Mouse (Mus musculus) activated CD4-positive, CD25-positive, alpha-beta regulatory T cell, adult 4 months (primary cell): ENCODE data around the gene Fyn. TPM values are rescaled to one million over a fixed set of nuclear protein-coding genes. Genes with fewer than 3 reads are reported as not detected.

ENCODE experiments used
- ATAC-seq: one replicate; pipeline ENCODE4 v1.8.0; 2017
- polyA plus RNA-seq, 2 experiments: library from polyadenylated mRNA; unstranded; fragments of 100-300 nt; shearing (Covaris generic); gene quantifications; one replicate each; pipeline ENCODE4 v1.2.1; 2017

The Fyn gene
- polyA plus RNA-seq, 2 experiments from 2014 or later, result 78.3 to 103 TPM

DNA sequence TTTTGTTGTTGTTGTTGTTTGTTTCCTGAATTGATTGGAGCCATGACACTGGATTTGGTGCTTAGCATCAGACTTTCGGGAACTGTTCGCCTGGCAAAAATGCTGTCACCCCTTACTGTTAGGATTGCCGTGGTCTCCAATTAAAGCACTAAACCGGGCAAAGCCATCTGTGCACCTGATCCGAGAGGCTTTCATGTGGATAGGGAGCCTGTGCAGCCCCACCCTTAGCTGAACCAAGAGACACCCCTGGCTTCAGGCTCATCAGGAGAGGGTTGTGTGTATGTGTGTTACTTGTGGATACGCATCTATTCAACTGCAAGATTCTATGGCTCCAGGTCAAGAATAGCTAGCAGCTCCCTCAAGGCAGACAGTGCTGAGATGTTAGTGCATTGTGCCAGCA, 207.8 kb downstream of the Fyn start:
- no peak for ATAC-seq

DNA sequence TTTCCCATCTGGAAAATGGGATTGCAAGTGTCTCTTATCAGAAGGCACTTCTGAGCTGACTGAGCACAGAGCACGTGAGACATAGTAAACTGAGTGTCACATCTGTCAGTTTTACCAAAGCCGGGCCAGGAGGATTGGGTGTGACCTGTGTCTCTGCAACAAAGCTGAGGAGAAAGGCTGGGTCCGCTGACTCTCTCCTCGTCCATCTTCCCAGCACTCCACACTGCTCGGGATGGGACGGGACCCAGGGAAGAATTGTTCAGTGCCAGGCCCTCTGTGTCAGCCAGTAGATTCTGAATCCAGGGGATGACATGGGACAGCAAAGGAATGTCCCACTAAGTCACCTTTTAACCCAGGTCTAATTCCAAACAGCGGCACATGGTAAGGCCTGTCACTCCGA, 211.8 kb downstream of the Fyn start:
- ATAC-seq, result no peak

DNA sequence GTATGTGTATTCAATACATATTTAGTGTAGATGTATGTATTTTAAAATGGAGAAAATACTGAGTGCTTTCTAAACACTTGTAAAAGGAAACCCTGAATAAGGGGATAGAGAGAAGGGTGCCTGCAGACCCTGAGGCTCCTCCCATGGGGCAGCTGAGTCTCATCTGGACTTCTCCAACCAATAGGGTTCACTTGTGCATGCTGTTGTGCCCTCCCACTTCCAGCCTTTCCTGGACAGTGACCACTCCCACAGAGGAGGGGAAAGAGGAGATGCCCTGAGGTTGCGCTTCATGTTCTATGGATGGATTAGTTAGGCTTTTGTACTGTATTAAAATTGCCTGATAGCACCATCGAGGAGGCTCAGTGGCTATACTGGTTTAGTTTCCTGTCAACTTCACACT, 213.7 kb downstream of the Fyn start:
- no peak for ATAC-seq

DNA sequence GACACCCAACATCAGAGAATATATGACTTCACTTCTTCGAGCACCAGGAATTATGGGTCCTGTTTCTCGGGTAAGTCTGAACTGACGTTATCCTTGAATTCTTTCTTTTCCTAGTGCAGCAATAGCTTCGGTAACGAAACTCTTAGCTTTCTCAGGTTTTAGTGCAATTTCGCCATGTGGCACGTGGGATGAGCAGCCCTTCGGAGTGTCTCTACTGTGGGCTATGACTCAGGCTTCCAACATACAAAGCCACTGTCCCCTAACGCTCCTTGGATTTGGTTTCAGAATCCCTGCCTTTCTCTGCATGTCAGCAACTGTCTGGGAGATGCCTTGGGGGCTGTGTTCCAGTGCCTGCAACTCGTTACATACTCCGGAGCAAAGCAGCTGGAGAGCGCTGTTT, 215.1 kb downstream of the Fyn start:
- no peak for ATAC-seq

DNA sequence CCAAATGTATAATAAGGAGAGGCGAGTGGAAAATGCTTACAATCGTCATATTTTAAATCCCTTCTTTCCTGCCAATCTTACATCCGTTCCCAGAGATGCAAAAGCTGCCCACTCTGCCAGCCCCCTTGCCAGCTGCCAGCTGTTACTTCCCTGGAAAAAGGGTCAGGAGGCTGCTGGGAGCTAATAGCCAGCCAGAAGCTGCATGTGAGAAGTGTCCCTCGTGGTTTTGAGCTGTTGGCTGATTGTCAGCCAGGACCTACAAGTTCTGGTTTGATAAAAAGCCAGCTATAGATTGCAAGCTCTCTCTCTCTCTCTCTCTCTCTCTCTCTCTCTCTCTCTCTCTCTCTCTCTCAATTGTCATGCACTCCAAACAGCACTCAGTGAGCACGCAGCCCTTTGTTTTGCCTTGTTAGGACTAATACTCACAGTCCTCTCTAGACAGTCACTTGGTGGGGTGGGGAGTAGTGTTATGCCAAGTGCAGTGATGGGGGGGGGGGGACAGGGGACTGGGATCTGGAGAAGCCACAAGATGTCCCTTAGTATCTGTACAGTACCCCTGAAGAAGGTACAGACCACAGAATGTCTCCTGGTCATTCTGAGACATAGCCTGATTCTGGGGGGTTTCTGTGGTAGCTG, 218.8 kb downstream of the Fyn start:
- ATAC-seq, result no peak

DNA sequence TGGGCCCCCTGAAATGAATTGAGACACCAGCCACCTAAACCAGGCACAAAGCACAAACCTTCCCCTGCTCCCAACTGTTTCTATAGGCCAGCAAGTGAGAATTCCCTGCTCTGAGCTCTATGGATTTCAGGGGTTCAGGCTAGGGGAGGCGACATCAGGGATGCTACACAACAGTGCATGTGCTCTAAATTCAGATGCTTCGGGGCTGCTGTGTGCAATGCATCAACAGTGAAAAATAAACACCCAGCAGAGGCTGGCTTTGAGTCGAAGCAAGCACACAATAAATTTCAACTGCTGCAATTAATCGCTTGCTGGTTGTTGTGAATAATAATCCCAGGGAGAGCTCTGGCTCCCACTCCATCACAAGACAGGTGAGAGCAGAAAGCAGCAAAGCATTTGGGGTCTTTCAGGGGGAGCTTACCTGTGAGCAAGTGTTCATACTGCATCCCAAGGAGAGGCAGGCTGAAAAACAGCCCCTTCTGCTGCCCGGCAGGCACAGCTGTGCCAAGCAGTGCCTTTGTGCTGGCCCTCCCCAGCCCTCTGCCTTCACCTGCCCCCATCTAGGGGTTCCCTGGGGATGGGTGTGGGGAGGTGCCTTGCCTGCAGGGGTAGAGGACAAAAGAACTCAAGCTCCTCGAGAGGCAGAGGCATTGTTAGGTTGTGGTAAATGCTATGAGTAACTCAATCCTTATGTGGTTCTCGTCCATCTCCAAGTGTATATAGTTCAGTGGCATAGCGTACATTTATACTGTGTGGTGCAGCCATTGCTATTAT, 219.5 kb downstream of the Fyn start:
- ATAC-seq, result no peak

DNA sequence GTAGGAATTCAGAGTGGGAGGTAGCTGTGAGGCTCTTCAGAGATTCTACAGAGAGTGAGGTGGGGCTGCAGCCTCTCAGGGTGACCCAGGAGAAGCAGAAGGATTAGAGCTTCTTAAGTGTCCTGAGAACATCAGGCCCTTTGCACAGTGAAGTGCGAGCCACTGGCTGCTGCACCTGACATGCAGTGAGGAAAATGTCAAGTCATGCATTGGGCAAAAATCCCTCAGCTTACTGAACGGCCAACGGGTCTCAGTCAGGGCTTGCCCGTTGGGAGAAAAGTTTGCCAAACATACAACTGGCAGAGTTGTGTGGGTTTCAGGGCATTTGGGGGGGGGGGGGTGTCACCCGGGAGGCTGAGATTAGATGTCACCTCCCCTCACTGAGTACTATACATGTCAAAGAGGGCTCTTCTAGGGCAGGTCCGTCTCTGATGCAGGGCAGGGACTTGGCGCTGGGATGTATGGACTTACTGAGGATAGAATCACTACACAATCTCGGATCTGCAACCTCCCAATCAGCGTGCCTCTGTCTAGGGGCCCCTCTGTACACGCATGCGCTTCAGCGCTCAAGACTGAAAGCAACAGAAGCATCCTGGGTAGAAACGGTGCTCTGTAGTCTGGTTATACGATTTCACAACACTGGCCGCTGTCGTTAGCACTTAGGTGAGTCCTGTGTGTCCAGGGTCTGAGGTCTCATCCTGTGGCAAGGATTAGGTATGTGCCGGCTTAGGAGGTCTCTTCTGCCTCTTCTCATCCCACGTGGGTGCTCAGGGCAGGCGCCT, 221.3 kb downstream of the Fyn start:
- ATAC-seq, result no peak

DNA sequence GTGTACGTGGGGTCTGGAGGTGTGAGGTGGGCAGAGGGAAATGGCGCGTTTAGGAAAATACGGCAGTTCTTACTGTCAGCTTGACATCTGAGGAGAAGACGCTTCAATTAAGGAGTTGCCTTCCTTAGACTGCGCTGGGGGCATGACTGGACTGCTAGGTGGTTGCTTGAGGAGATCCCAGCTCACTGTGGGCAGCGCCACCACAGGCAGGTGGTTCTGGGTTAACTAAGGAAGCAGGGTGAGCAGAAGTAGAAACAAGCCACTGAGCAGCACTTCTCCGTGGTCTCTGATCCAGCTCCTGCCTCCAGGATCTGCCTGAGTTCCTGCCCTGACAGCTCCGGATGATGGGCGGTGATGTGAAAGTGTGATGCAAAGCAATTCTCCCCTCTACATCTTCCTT, 222.0 kb downstream of the Fyn start:
- ATAC-seq, result no peak

DNA sequence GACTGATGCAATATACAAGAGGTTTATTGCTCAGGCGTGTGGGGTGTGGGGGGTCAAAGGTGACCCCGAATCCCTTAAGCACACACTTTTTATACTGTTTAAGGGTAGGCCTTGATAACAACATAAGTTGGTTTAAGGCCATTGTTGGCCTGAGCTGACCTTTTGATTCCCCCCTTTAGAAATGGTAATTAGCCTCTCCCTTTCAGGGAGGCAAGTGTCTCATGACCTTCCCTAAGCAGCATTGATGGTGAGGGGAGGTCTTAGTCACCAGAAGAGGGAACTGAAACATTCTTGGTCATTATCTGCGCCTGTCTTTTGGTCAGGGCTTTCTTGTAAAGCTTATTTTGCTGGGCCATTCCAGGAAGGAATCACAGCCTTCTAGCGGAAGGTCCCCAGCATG, 223.8 kb downstream of the Fyn start:
- no peak for ATAC-seq

DNA sequence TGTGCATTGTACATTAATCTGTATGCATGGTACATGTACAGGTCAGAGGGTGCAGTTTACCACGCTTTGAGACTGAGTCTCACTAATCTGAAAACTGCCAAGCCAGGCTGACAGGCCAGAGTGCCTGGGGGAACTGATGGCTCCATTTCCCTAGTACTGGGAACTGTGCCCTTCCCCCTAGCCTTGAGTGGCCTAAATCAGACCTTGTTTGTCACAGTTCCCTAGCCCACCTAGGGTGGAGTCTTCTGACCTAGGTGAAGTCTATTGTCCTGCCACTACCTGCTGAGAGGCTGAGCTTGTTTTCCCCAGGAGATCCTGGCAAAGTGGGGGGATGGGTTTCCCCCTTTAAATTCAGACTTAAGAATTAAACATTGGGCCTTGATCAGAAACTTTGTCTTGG, 226.1 kb downstream of the Fyn start:
- ATAC-seq, result no peak

DNA sequence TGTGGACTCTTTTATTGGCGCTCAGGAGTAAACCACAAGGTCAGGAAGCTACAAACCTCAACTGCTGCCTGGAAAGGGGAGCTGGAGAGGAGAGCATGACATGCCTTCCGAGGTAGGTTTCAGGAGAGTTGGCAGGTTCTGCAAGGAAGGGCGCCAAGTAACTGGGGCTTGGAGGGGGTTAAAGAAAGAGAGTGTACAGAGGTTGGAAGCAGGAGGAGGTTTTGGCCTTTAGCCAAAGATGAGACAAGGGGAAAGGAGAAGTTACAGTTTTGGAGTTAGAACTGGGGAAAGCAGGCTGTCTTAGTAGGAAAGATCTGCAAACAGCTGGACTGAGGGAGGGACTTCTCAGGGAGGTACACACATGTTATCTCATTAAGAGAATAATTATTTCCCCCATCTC, 227.2 kb downstream of the Fyn start:
- ATAC-seq, result no peak

DNA sequence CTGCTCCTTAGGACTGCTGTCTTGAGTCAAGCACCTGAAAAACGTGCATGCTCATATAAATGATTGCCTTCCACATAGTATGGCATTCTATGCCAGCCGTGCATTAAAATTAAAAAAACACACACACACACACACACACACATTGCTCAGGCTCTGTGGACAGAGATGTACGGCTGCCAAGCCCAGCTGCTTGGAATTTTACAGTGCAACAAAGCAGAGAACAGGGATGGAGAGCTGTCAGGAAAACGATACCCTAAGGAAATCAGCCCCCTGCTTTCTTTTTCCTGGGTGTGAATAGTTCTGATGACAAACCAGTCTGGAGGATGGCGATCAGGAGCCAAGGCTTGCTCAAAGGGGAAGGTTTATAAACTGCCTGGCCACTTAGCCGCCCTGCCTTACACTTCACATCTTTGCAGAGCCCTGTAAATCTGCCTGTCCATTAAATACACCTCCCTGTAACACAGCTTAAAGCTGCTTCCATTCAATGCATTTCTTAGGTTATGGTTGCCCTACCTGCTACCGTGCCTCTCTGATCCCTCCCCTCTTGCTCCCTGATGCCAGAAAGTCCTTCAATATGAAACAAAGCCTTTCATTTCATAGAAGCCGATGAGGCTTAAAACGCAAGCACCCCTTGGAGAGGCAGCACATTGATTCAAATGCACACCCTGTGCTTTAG, 228.6 kb downstream of the Fyn start:
- no peak for ATAC-seq

DNA sequence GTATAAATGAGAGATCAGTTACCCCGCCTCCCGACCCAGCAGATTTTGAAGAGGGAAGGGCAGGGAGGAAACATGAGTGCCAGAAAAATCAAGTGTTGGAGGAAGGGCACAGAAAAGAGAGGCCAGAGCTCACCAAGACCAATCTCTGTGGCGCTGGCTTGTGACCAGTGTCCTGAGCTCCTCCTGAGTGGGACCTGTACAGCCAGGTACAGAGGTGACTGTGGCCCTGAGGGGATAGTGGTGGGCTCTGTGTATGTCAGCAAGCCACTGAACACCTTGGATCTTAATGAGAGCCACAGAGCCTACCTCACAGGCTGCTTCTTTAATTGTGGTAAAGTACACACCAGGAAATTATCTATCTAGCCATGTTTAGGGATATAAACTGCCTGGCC, 229.1 kb downstream of the Fyn start:
- no peak for ATAC-seq

DNA sequence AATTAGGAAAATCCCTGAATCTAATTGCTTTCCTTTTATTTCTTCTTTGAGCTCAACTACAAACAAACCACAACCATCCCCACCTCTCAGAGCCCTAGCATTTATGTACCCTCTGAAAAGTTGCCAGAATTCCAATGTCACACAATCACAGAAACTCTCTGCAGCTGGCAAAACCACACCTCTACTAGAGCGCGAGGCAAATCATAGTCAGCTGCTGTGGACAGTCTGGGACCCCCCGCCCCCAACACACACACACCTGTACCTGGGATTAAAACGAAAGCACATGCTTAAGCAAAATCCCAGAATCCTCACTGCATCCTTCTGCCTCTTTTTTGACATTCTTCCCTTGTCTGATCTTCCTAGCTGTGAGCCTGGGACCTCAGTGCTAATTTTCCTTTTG, 230.9 kb downstream of the Fyn start:
- ATAC-seq, result no peak

DNA sequence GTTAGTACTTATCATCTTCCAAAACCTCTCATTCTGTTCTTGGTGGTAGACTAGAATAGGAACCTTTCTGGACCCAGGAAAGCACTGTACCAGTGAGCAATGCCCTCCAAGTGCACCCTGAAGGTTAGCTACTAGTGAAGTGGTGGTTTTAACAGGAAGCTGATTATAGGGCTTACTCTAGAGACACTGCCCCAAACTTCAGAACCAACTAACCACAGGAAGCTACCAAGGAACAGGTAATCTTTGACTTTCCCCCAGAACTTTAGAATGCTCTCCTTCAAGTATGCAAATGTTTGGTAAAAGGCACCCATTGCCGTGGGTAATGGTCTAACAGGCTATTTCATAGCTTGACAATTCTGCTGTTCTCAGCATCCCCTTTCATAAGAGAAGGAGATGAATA, 231.5 kb downstream of the Fyn start:
- peak; percentile 91 for ATAC-seq

DNA sequence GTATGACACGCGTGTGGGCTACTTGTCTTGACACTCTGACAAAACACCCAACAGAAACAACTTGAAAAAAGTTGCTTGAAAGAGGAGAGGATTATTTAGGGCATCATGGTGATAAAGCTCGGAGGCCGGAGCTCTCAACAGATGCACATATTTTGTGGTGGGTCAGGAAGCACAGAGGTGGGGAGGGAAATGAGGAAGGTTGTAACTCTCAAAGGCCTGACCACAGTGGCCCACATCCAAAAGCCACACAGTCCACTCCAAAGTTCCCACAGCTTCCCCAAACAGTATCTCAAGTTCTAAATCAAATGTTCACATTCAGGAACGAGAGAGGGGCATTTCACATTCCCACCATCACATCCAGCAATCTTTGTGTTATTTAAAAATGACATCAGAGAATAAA, 232.4 kb downstream of the Fyn start:
- no peak for ATAC-seq

DNA sequence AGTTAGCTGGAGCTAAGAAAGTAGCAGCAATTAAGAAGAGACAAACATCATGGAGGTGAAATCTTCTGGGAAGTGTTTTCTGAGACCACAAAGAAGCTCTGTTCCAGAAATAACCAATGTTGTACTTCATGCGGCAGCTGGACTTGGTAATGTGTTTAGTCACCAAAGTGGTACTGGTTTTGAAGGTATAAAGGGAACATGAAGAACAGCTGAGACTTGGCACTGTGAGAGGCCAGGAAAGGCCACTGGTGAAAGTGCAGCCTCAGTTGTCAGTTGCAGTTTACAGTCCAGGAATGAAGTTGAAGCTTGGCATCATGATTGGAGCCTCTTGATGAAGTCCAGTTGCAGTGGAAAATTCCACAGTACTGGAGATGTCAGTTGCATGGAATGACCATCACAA, 237.8 kb downstream of the Fyn start:
- no peak for ATAC-seq

DNA sequence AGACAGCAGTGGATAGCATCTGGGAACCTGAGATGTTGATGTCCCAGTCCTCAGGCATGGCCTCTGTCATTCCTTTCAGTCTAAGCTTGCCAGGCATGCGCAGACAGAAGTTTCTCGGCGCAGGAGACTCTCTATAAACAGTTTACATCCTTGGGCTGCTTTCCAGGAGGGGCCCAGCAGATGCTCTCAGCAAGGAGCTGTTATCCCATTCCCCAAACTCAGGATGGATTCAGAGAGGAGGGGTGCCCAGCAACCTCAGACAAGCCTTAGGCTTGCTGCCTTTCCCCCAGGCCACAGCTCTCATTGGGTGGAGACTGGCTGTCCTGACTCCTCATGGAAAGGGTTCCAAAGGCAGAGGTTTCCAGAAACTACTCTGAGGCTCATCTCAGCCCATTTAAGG, 242.6 kb downstream of the Fyn start:
- no peak for ATAC-seq

DNA sequence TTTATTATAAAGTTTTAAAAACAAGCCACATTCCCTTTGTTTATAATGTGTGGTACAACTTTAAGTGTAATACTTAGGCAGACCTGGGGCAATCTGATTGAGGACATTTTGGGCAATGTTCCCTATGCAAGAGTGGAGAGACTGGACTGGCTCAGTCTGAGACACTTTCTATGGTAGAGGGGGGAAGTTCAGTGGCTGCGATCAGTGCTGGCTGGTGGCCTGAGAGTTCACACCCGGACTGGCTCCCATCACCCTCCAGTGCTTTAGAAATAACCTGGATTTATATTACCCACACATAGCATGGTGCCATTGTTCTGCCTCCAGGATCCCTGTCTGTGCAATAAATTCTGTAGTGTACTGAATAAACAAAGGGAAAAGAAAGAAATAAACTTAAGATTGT, 243.5 kb downstream of the Fyn start:
- ATAC-seq, result no peak

DNA sequence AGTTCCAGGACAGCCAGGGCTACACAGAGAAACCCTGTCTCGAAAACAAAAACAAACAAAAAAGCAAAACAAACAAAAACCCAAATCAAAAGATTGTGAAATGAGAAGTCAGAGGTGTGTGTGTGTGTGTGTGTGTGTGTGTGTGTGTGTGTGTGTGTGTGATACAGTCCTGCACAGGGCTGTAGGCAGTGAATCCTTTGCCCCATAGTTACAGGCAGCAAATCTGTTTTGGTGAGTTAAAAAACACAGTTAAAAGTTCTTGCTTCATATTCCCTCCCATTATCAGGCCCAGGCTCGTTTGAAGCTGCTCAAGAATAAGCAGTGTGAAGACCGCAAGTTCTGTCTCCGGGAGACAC, 244.0 kb downstream of the Fyn start, which contains the start of gene Traf3ip2:
Gene Traf3ip2, plus strand, starts transcription at position 302 of the 356 bp plus-strand sequence.
- ATAC-seq, result no peak

DNA sequence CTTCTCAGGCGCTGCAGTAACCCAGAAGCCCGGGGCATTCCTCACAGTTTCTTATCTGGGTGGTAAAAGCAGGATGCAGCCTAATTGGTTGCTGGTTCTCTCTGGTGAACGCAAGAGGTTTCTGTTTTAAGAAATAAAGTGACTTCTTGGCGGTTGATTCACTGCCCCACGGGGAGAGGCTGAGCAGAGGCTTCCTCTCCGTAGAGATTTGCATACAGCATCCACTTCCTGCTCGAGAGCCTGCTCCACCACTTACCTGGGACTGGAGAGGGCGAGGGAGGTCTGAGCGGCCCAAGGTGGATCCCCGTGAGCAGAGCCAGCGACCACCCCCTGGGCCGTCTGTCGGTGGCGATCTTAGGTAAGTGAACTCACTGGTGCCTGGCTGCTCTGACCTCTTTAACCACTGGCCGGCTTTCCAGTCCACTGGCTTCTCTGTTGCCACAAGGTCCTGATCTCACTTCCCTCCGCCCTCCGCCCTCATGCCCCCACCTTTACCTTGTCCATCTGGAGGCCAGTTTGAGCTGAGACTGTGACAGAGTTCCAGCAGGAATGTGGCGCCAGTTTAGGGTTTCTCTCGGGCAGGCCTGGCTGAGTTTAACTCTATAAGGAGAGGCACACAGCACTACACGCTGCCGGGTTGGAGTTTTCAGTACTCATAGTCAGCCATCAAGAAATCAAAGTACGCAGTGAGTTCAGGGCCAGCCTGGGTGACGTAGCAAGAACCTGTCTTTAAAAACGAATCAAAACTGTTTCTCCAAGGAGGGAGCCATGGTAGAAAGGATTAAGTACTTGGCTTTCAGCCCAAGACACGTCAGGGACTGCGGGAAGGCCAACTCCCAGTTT, 244.6 kb downstream of the Fyn start:
- ATAC-seq, result peak; percentile 92

DNA sequence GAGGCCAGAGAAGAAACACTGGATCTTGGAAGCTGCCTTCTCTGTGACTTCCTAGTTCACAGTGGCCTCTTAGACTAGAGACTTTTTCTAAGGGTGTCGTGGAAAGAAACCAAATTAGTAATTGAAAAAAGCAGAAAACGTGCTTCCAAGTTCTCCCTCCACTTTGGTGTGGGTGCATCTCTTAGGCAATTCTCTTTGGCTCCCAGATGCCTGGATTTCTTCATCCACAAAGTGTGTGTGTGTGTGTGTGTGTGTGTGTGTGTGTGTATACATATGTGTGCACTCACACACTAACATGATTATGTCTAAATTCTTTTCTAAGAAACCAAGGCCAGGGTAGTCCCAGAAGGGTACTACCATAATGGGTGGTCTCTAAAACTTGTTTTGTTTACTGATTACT, 245.3 kb downstream of the Fyn start:
- ATAC-seq, result no peak
